Mouse (Mus musculus): ENCODE measurements at regions not wholly inside any gene's neighbourhood (a gene's known extent, or its start where the extent isn't known, plus 50 kb on each side); places are given as distances from the start of the nearest gene placed in this dataset.

DNA sequence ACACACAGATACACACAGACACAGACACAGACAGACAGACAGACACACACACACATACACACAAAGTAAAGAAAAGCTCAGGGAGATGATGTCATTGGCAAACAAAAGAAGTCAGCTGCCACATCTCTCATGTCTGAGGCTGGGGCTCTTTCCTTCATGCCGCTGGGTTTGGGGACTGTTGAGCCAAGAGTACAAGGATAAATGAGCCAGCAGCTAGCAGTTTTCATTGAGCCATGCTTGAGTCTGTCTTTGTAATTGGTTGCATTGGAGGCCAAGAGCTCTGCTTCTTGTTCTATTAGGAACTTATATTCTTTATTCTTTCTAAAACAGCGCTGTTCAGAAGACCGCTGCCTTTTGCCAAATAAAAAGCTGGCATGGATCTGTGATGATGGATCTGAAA is 144.8 kb downstream of the Hhipl2 start:
- Histone ChIP-seq H3K4me3 (ENCODE audit: low read depth, low read length) (no peak overlapping the region), H3K9ac (replicated peaks; ENCODE audit: low read depth) (no peak overlapping the region), H3K27me3 (replicated peaks; ENCODE audit: insufficient read depth, low read length) (no peaks in the 10 kb centered on the region), H3K4me2 (replicated peaks; ENCODE audit: low read depth, low read length) (no peak overlapping the region), H3K9me3 (ENCODE audit: low read length) (no peaks in the 10 kb centered on the region), H3K27ac (ENCODE audit: low read length) (no peak overlapping the region), H3K4me1 (ENCODE audit: insufficient read depth, low read depth, low read length) (no peaks in the 10 kb centered on the region), H3K36me3 (ENCODE audit: insufficient read depth, low read length) (no peaks in the 10 kb centered on the region)
- DNase-seq (ENCODE audit: low spot score) (no peak), ATAC-seq (no peak)
- 79% methylated on average over 3 of the region's 3 CpGs for WGBS
- TF ChIP-seq CTCF (IDR thresholded peaks at IDR 0.05) (no peak), EP300 (IDR thresholded peaks at IDR 0.05) (no peak)

DNA sequence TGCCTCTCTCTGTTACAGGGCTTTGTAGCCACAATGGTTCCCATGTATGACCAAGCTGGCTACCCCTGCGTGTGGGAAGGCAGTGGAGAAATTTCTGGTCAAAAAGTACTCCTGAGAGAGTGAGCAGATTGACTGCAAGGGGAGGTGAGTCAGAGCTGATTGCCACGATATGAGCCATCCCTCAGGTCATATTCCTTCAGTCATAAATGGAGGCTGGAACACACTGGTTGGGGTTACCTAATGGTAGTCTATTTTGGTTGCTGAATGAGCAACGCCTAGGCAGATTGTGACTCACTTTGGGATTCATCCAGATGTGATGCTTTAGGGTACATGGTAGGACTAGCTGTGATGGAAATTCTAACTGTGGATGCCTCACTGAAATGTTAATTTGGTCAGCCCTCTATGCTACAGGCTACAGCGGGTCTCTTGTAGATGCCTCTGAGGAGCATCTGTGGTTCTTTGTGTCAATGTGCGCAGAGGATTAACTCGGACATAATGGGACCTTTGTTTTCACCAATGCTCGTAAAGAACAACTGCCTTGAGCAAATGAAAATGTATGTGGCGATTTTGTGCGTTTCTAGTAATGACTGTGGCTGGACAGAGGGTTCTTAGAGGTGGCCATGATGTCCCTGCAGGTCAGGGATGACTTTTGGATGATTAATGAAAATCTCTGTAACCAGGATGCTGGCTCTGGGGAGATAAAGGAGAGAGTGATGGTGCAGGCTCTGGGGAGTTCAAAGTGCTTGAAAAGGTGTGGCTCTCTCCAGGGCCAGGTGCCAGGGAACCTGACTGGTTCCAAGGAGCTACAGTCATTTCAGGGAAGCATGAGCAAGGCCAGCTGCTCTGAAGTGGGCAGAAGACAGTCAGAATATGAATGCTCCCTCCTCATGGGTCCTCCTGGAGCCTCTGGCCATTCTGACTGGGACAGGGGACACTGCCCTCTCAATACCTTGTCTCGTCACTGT is 155.9 kb downstream of the Hhipl2 start:
- Histone ChIP-seq H3K4me3 (ENCODE audit: low read depth, low read length) (no peak overlapping the region), H3K27me3 (replicated peaks; ENCODE audit: insufficient read depth, low read length) (no peaks in the 10 kb centered on the region), H3K4me1 (ENCODE audit: insufficient read depth, low read depth, low read length) (no peaks in the 10 kb centered on the region), H3K9ac (replicated peaks; ENCODE audit: low read depth) (no peak overlapping the region), H3K36me3 (ENCODE audit: insufficient read depth, low read length) (no peaks in the 10 kb centered on the region), H3K9me3 (ENCODE audit: low read length) (no peaks in the 10 kb centered on the region), H3K4me2 (replicated peaks; ENCODE audit: low read depth, low read length) (no peak overlapping the region), H3K27ac (ENCODE audit: low read length) (no peak overlapping the region)
- ATAC-seq (no peak), DNase-seq (ENCODE audit: low spot score) (no peak)
- no peak for TF ChIP-seq CTCF (IDR thresholded peaks at IDR 0.05)
- TF ChIP-seq EP300 (IDR thresholded peaks at IDR 0.05): no peak
- WGBS: 68% methylated on average over 10 of the region's 10 CpGs

DNA sequence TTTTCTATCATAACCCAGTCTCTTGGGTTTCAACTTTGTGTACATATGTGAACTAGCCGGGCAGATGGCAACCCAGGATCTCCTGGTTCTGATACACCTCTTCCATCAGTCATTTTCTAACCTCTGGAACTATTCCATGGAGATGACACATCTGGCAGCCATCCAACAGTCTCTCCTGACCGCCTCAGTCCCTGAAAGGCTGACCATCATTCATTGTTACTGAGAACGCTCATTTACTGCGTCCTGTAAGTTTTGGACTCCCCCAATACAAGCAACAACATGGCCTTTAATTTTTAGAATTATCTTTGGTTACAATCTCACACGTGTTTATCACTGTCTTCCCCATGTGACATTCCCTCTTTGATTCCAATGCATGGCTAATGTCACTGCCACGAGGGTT is 166.8 kb downstream of the Hhipl2 start:
- ATAC-seq: no peak
- Histone ChIP-seq H3K27ac (ENCODE audit: low read length) (no peak overlapping the region), H3K4me2 (replicated peaks; ENCODE audit: low read depth, low read length) (no peak overlapping the region), H3K4me1 (ENCODE audit: insufficient read depth, low read depth, low read length) (no peaks in the 10 kb centered on the region), H3K9ac (replicated peaks; ENCODE audit: low read depth) (no peak overlapping the region), H3K36me3 (ENCODE audit: insufficient read depth, low read length) (no peaks in the 10 kb centered on the region), H3K27me3 (replicated peaks; ENCODE audit: insufficient read depth, low read length) (no peaks in the 10 kb centered on the region), H3K4me3 (ENCODE audit: low read depth, low read length) (no peak overlapping the region), H3K9me3 (ENCODE audit: low read length) (no peaks in the 10 kb centered on the region)
- TF ChIP-seq CTCF (IDR thresholded peaks at IDR 0.05): no peak
- no peak for TF ChIP-seq EP300 (IDR thresholded peaks at IDR 0.05)
- DNase-seq (ENCODE audit: low spot score): no peak
- WGBS: 61% methylated on average over 6 of the region's 6 CpGs

DNA sequence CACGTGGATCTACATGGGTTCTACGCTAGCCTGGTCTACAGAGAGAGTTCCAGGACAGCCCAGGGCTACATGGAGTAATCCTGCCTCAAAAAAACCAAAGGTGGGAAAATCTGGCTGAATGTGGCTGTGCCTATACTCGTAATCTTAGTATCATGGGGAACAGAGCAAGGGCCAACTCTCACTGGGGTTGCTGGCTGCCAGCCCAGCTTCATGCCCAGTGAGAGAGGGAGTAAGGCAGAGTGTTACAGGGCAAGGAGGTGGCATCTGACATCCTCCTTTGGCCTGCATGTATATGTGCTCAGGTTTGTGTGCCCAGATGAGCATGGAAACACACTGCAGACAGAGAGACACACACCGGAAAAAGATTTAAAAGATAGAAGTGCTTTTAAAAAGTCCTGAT is 168.4 kb downstream of the Hhipl2 start:
- no peaks in the 10 kb centered on the region for H3K9me3 ChIP-seq (ENCODE audit: low read length)
- no peak overlapping the region for H3K4me3 ChIP-seq (ENCODE audit: low read depth, low read length)
- H3K27me3 ChIP-seq (replicated peaks; ENCODE audit: insufficient read depth, low read length): no peaks in the 10 kb centered on the region
- H3K27ac ChIP-seq (ENCODE audit: low read length): no peak overlapping the region
- no peaks in the 10 kb centered on the region for H3K36me3 ChIP-seq (ENCODE audit: insufficient read depth, low read length)
- no peak overlapping the region for H3K4me2 ChIP-seq (replicated peaks; ENCODE audit: low read depth, low read length)
- 84% methylated on average over 4 of the region's 4 CpGs for WGBS
- DNase-seq (ENCODE audit: low spot score): no peak
- ATAC-seq: no peak
- TF ChIP-seq CTCF (IDR thresholded peaks at IDR 0.05) (no peak), EP300 (IDR thresholded peaks at IDR 0.05) (no peak)
- H3K9ac ChIP-seq (replicated peaks; ENCODE audit: low read depth): no peak overlapping the region
- H3K4me1 ChIP-seq (ENCODE audit: insufficient read depth, low read depth, low read length): no peaks in the 10 kb centered on the region

GRCm38 (mm10) chr1:183595306-183595705 is 177.3 kb downstream of the Hhipl2 start:
- Histone ChIP-seq H3K27me3 (replicated peaks; ENCODE audit: insufficient read depth, low read length) (no peaks in the 10 kb centered on the region), H3K27ac (ENCODE audit: low read length) (no peak overlapping the region), H3K36me3 (ENCODE audit: insufficient read depth, low read length) (no peaks in the 10 kb centered on the region), H3K9me3 (ENCODE audit: low read length) (no peaks in the 10 kb centered on the region), H3K4me1 (ENCODE audit: insufficient read depth, low read depth, low read length) (no peaks in the 10 kb centered on the region), H3K4me2 (replicated peaks; ENCODE audit: low read depth, low read length) (no peak overlapping the region), H3K9ac (replicated peaks; ENCODE audit: low read depth) (no peak overlapping the region), H3K4me3 (ENCODE audit: low read depth, low read length) (no peak overlapping the region)
- no peak for ATAC-seq
- TF ChIP-seq EP300 (IDR thresholded peaks at IDR 0.05) (no peak), CTCF (IDR thresholded peaks at IDR 0.05) (no peak)
- WGBS: 68% methylated on average over 5 of the region's 5 CpGs
- no peak for DNase-seq (ENCODE audit: low spot score)

DNA sequence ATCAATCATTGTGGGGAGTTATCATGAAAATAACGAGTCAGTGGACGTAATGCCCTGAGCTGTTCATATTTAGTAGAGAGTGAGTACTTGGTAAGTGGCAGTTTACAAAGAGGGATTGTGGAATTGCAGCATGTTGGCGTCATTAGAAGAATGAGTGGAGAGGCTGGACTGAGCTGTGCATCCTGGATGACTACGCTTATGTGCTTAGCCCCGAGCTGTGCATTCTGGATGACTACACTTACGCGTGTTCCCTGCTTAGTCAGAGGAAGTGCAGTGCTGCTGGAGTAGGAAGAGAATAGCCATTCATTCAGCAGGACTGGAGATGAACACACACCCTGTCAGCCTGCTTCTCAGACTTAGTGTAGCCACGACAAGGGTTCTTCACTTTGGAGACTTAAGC is 182.5 kb downstream of the Hhipl2 start:
- H3K4me2 ChIP-seq (replicated peaks; ENCODE audit: low read depth, low read length): no peak overlapping the region
- no peaks in the 10 kb centered on the region for H3K36me3 ChIP-seq (ENCODE audit: insufficient read depth, low read length)
- 62% methylated on average over 8 of the region's 8 CpGs for WGBS
- no peak for TF ChIP-seq CTCF (IDR thresholded peaks at IDR 0.05)
- no peak for TF ChIP-seq EP300 (IDR thresholded peaks at IDR 0.05)
- H3K9ac ChIP-seq (replicated peaks; ENCODE audit: low read depth): no peak overlapping the region
- no peak overlapping the region for H3K4me3 ChIP-seq (ENCODE audit: low read depth, low read length)
- DNase-seq (ENCODE audit: low spot score) (no peak), ATAC-seq (no peak)
- H3K27me3 ChIP-seq (replicated peaks; ENCODE audit: insufficient read depth, low read length): no peaks in the 10 kb centered on the region
- H3K4me1 ChIP-seq (ENCODE audit: insufficient read depth, low read depth, low read length): no peaks in the 10 kb centered on the region
- H3K27ac ChIP-seq (ENCODE audit: low read length): no peak overlapping the region
- H3K9me3 ChIP-seq (ENCODE audit: low read length): no peaks in the 10 kb centered on the region

All from lung, postnatal 0 days (tissue).